Mouse (Mus musculus) CH12.LX (cell line): ENCODE results near the gene Rpusd3.

Source experiments
- BHLHE40 ChIP-seq: IDR thresholded peaks from 2 replicates; pipeline ENCODE4 v1.6.1; 2011; ENCODE audit warnings: mild to moderate bottlenecking, low read depth, low read length, improper control_type of control experiment
- CTCF ChIP-seq, 2 experiments: IDR thresholded peaks in 1 of 2; conservative IDR thresholded peaks in 1 of 2; 2 replicates each; pipeline ENCODE4 v1.5.1; 2011 to 2012; ENCODE audit warnings: low read depth in 2 of 2, low read length in 2 of 2, improper control_type of control experiment in 1 of 2, inconsistent platforms in 1 of 2, mild to moderate bottlenecking in 1 of 2, moderate library complexity in 1 of 2
- EP300 ChIP-seq: IDR thresholded peaks from 2 replicates; pipeline ENCODE4 v1.6.1; 2011; ENCODE audit warnings: low read length, improper control_type of control experiment
- KAT2A ChIP-seq: IDR thresholded peaks from 2 replicates; pipeline ENCODE4 v1.6.1; 2012; ENCODE audit warnings: low read length, improper control_type of control experiment, inconsistent platforms; ENCODE audit not compliant: insufficient replicate concordance
- MEF2A ChIP-seq: IDR thresholded peaks from 2 replicates; pipeline ENCODE4 v1.6.1; 2014; ENCODE audit warnings: low read depth, mild to moderate bottlenecking, inconsistent platforms, low read length, improper control_type of control experiment, borderline replicate concordance
- MYC ChIP-seq: IDR thresholded peaks from 2 replicates; pipeline ENCODE4 v1.6.1; 2011; ENCODE audit warnings: low read depth, mild to moderate bottlenecking, improper control_type of control experiment, low read length
- NRF1 ChIP-seq: IDR thresholded peaks from 2 replicates; pipeline ENCODE4 v1.6.1; 2014; ENCODE audit warnings: low read depth, mild to moderate bottlenecking, inconsistent platforms, low read length, improper control_type of control experiment, moderate library complexity
- POLR2A ChIP-seq: IDR thresholded peaks from 2 replicates; pipeline ENCODE4 v1.6.1; 2011; ENCODE audit warnings: low read depth, mild to moderate bottlenecking, improper control_type of control experiment, low read length
- RCOR1 ChIP-seq: conservative IDR thresholded peaks from 2 replicates; pipeline ENCODE4 v1.6.1; 2012; ENCODE audit warnings: low read depth, mild to moderate bottlenecking, inconsistent platforms, low read length, improper control_type of control experiment
- TCF12 ChIP-seq: IDR thresholded peaks from 2 replicates; pipeline ENCODE4 v1.6.1; 2014; ENCODE audit warnings: low read depth, mild to moderate bottlenecking, inconsistent platforms, low read length, improper control_type of control experiment
- USF1 ChIP-seq: IDR thresholded peaks from 2 replicates; pipeline ENCODE4 v1.6.1; 2014; ENCODE audit warnings: low read depth, mild to moderate bottlenecking, inconsistent platforms, low read length, improper control_type of control experiment
- ZKSCAN1 ChIP-seq: IDR thresholded peaks from 2 replicates; pipeline ENCODE4 v1.6.1; 2012; ENCODE audit warnings: low read depth, inconsistent platforms, low read length, improper control_type of control experiment, borderline replicate concordance

DNA sequence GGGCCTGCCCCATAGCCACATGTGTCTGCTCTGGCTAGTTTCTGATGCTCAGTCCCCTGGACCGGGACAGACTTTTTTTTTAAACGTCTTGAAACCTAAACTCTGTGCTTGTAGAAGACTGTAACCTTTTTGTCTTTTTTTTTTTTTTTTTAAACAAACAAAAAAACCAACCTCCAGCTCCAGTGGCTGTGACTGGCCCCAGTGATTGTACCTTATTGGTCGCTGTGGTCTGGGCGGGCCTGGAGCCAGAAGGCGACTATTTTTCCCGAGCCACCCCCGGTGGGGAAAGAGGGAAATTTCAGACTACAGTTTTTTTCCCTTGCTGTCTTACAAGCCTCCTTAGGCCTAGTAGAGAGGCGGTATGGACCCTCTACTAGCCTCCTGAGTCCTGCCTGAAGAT, 30.2 kb downstream of the Rpusd3 start, which contains the start of gene Ttll3:
- TF ChIP-seq EP300 (no peak), CTCF (conservative IDR thresholded peaks at IDR 0.05 in 1 of 2, IDR thresholded peaks at IDR 0.05 in 1 of 2; ENCODE audit: low read depth in 2 of 2, low read length in 2 of 2) (no peak), ZKSCAN1 (no peak), MYC (no peak), POLR2A (no peak), USF1 (no peak), TCF12 (no peak), KAT2A (no peak), MEF2A (no peak), RCOR1 (no peak), BHLHE40 (no peak), NRF1 (no peak)
